Mouse (Mus musculus) small intestine, adult 2 months (tissue): ENCODE measurements around the gene H2al1b. TPM values are rescaled to one million over a fixed set of nuclear protein-coding genes. Genes with fewer than 3 reads are reported as not detected.
"Not testable (repeated sequence)": the region's sequence is repeated elsewhere in the genome, so short reads cannot be mapped to it uniquely, and the experiment has no call there.

Experiments
- H3K27ac ChIP-seq: fragments of 200-500 bp; 2 replicates; pipeline ENCODE4 v1.5.1; 2012; ENCODE audit warnings: low read depth, low read length, control low read depth, inconsistent platforms; ENCODE audit not compliant: insufficient read depth
- H3K27me3 ChIP-seq: fragments of 200-500 bp; 2 replicates; pipeline ENCODE4 v1.6.1; 2012; ENCODE audit warnings: mild to moderate bottlenecking, moderate library complexity, low read length, inconsistent platforms; ENCODE audit not compliant: control insufficient read depth, insufficient read depth
- H3K36me3 ChIP-seq: fragments of 200-500 bp; 2 replicates; pipeline ENCODE4 v1.6.1; 2012; ENCODE audit warnings: mild to moderate bottlenecking, low read length, control low read depth, inconsistent platforms; ENCODE audit not compliant: control insufficient read depth, insufficient read depth
- H3K4me1 ChIP-seq: fragments of 200-500 bp; 2 replicates; pipeline ENCODE4 v1.6.1; 2012; ENCODE audit warnings: low read length, inconsistent platforms, mixed read lengths; ENCODE audit not compliant: control insufficient read depth, insufficient read depth, insufficient read length
- H3K4me3 ChIP-seq: fragments of 200-500 bp; 2 replicates; pipeline ENCODE4 v1.5.1; 2012; ENCODE audit warnings: low read depth, mild to moderate bottlenecking, control low read depth, inconsistent platforms, low read length, moderate library complexity
- CTCF ChIP-seq: fragments of 200-500 bp; IDR thresholded peaks from 2 replicates; pipeline ENCODE4 v1.5.1; 2012; ENCODE audit warnings: low read depth, mild to moderate bottlenecking, control low read depth, inconsistent platforms, low read length, moderate library complexity, mixed read lengths; ENCODE audit not compliant: insufficient replicate concordance, insufficient read length; ENCODE audit errors: extremely low read depth
- POLR2A ChIP-seq: fragments of 200-500 bp; IDR thresholded peaks from 2 replicates; pipeline ENCODE4 v1.6.1; 2012; ENCODE audit warnings: low read depth, mild to moderate bottlenecking, control low read depth, inconsistent platforms, low read length, moderate library complexity
- WGBS: fragments of 180-500 bp; shearing (Covaris S2); methylation state at CpG from one replicate; pipeline ENCODE4 v1.1.7; 2018; 5-methylcytosine and 5-hydroxymethylcytosine counted together
- polyA plus RNA-seq: library from polyadenylated mRNA; depleted of rRNA; stranded (reverse); fragments of >200 nt; gene quantifications from 2 replicates; pipeline ENCODE4 v1.2.3, GENCODE M21; 2012

H2al1b gene
- polyA plus RNA-seq, 1 experiment: not detected

- no peak overlapping the region for H3K4me3 ChIP-seq
- no peaks in the 10 kb centered on the region for H3K27me3 ChIP-seq
- no peaks in the 10 kb centered on the region for H3K36me3 ChIP-seq
- H3K27ac ChIP-seq: no peak overlapping the region
- TF ChIP-seq CTCF (no peak), POLR2A (no peak)
- no peaks in the 10 kb centered on the region for H3K4me1 ChIP-seq
- WGBS: 35% methylated on average over 3 of the region's 3 CpGs
Observed at GRCm38 (mm10) chrX:11273190-11273589, 29.0 kb upstream of the H2al1b start.

- Histone ChIP-seq H3K4me3 (no peak overlapping the region), H3K36me3 (no peaks in the 10 kb centered on the region), H3K27ac (no peak overlapping the region), H3K27me3 (no peaks in the 10 kb centered on the region), H3K4me1 (no peaks in the 10 kb centered on the region; the same call in 1 of the 2 replicates)
- WGBS: 33% methylated on average over 6 of the region's 6 CpGs
- TF ChIP-seq POLR2A (no peak), CTCF (no peak)
Observed at GRCm38 (mm10) chrX:11277083-11277482, 25.1 kb upstream of the H2al1b start.

- Histone ChIP-seq H3K4me1 (no peaks in the 10 kb centered on the region; the same call in 1 of the 2 replicates), H3K4me3 (no peak overlapping the region), H3K36me3 (no peaks in the 10 kb centered on the region), H3K27ac (no peak overlapping the region), H3K27me3 (no peaks in the 10 kb centered on the region)
- WGBS: 68% methylated on average over 2 of the region's 2 CpGs
- TF ChIP-seq CTCF: no peak
- TF ChIP-seq POLR2A: no peak
Observed at GRCm38 (mm10) chrX:11280741-11281140, 21.5 kb upstream of the H2al1b start.

GRCm38 (mm10) chrX:11288306-11288882 is 13.8 kb upstream of the H2al1b start:
- no peaks in the 10 kb centered on the region for H3K36me3 ChIP-seq
- H3K4me3 ChIP-seq: no peak overlapping the region
- H3K27ac ChIP-seq: no peak overlapping the region
- 32% methylated on average over 14 of the region's 14 CpGs for WGBS
- TF ChIP-seq CTCF (no peak), POLR2A (no peak)
- no peaks in the 10 kb centered on the region for H3K27me3 ChIP-seq
- H3K4me1 ChIP-seq: no peaks in the 10 kb centered on the region

GRCm38 (mm10) chrX:11289244-11289643 is 13.0 kb upstream of the H2al1b start:
- H3K4me3 ChIP-seq: no peak overlapping the region

GRCm38 (mm10) chrX:11298957-11299356 is 3.3 kb upstream of the H2al1b start, which contains the start of gene H2al1a:
H2al1a (plus strand) TSS chrX:11299257.
- not testable (repeated sequence) for H3K27me3 ChIP-seq, H3K4me3 ChIP-seq, H3K36me3 ChIP-seq, H3K4me1 ChIP-seq, H3K27ac ChIP-seq
- no CpG with 5 or more reads among the region's 3 CpGs for WGBS

More at GRCm38 (mm10) chrX:11289244-11289643, 13.0 kb upstream of the H2al1b start:
- Histone ChIP-seq H3K27me3 (no peaks in the 10 kb centered on the region), H3K36me3 (no peaks in the 10 kb centered on the region), H3K27ac (no peak overlapping the region), H3K4me1 (no peaks in the 10 kb centered on the region)
- TF ChIP-seq POLR2A: no peak
- WGBS: 78% methylated on average over 4 of the region's 4 CpGs

- not testable (repeated sequence) for H3K27me3 ChIP-seq, H3K36me3 ChIP-seq, H3K27ac ChIP-seq, H3K4me3 ChIP-seq, H3K4me1 ChIP-seq
- WGBS: 87% methylated on average over 3 of the region's 6 CpGs
Observed at GRCm38 (mm10) chrX:11305355-11305754, 3.1 kb downstream of the H2al1b start, which contains the start of gene H2al1c. H2al1c (plus strand) TSS chrX:11305655.

GRCm38 (mm10) chrX:11308524-11308923 is 6.3 kb downstream of the H2al1b start, which contains the start of gene H2al1d:
H2al1d (plus strand) TSS chrX:11308824.
- WGBS: no CpG with 5 or more reads among the region's 6 CpGs

GRCm38 (mm10) chrX:11311634-11312033 is 9.4 kb downstream of the H2al1b start, which contains the start of gene H2al1e:
H2al1e (plus strand) TSS chrX:11311934.
- H3K27me3 ChIP-seq, H3K36me3 ChIP-seq, H3K27ac ChIP-seq, H3K4me1 ChIP-seq, H3K4me3 ChIP-seq: not testable (repeated sequence)
- no CpG with 5 or more reads among the region's 3 CpGs for WGBS

More at GRCm38 (mm10) chrX:11308524-11308923, 6.3 kb downstream of the H2al1b start, which contains the start of gene H2al1d:
- not testable (repeated sequence) for H3K36me3 ChIP-seq, H3K27me3 ChIP-seq, H3K27ac ChIP-seq, H3K4me3 ChIP-seq, H3K4me1 ChIP-seq

- H3K4me1 ChIP-seq, H3K36me3 ChIP-seq, H3K4me3 ChIP-seq, H3K27me3 ChIP-seq, H3K27ac ChIP-seq: not testable (repeated sequence)
- WGBS: no CpG with 5 or more reads among the region's 6 CpGs
Observed at GRCm38 (mm10) chrX:11314858-11315257, 12.6 kb downstream of the H2al1b start, which contains the start of gene H2al1f. H2al1f (plus strand) TSS chrX:11315158.

- H3K4me1 ChIP-seq, H3K27me3 ChIP-seq, H3K36me3 ChIP-seq, H3K4me3 ChIP-seq, H3K27ac ChIP-seq: not testable (repeated sequence)
- whole genome bisulfite sequencing: no CpG with 5 or more reads among the region's 3 CpGs
Observed at GRCm38 (mm10) chrX:11317956-11318355, 15.7 kb downstream of the H2al1b start, which contains the start of gene H2al1g. H2al1g (plus strand) TSS chrX:11318256.
